Mouse (Mus musculus) lung, adult 2 months (tissue): ENCODE measurements at regions not wholly inside any gene's neighbourhood (a gene's known extent, or its start where the extent isn't known, plus 50 kb on each side); places are given as distances from the start of the nearest gene placed in this dataset.

Experiments used
- CTCF ChIP-seq: fragments of 200-500 bp; IDR thresholded peaks from 2 replicates; pipeline ENCODE4 v1.5.1; 2011; ENCODE audit warnings: mild to moderate bottlenecking, low read length, control low read depth; ENCODE audit not compliant: insufficient read depth
- POLR2A ChIP-seq: fragments of 200-500 bp; IDR thresholded peaks from 2 replicates; pipeline ENCODE4 v1.6.1; 2011; ENCODE audit warnings: low read depth, mild to moderate bottlenecking, control low read depth, low read length, borderline replicate concordance; ENCODE audit errors: extremely low read depth

- TF ChIP-seq POLR2A: no peak
- TF ChIP-seq CTCF: no peak
Measured at GRCm38 (mm10) chr11:64640947-64641346, 204.5 kb upstream of the F930015N05Rik start.
